Mouse (Mus musculus) C2C12 (cell line): ENCODE data around the gene Ehhadh.

Source experiments
- CTCF ChIP-seq: IDR thresholded peaks from one replicate; pipeline ENCODE4 v1.5.1; 2011; ENCODE audit not compliant: control insufficient read depth, insufficient read depth, insufficient read length
- USF1 ChIP-seq: IDR thresholded peaks from one replicate; pipeline ENCODE4 v1.6.1; 2011; ENCODE audit warnings: low read depth, mild to moderate bottlenecking, control low read depth, moderate library complexity

DNA sequence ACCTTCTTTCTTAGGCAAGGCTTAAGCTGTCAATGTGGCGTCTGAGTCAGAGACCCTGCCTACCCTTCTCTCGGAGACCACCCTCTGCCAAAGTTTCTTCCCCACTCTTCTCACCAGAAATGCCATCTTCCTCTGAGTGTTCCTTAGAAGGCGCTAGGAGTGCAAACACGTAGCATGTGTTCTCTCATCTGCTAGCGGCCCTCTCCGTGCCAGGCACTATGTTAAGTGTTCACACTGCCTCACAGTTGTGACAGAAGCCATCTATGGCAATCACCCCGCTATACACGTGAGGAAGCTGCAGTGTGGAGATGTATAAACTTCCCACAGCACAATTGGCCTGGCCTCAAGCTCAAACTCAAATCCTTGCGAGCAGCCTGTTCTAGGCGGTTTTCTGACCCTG lies 73.1 kb downstream of the Ehhadh start:
- TF ChIP-seq CTCF (no peak), USF1 (no peak)
